Mouse (Mus musculus) spleen, adult 2 months (tissue): Measurements from ENCODE around the gene Nup35.

Experiments
- CTCF ChIP-seq: fragments of 200-500 bp; IDR thresholded peaks from 2 replicates; pipeline ENCODE4 v1.5.1; 2011; ENCODE audit warnings: mild to moderate bottlenecking, inconsistent platforms; ENCODE audit not compliant: insufficient read depth, insufficient read length, insufficient replicate concordance; ENCODE audit errors: extremely low read depth
- POLR2A ChIP-seq: fragments of 200-500 bp; IDR thresholded peaks from 2 replicates; pipeline ENCODE4 v1.6.1; 2011; ENCODE audit warnings: low read depth, low read length, inconsistent platforms

DNA sequence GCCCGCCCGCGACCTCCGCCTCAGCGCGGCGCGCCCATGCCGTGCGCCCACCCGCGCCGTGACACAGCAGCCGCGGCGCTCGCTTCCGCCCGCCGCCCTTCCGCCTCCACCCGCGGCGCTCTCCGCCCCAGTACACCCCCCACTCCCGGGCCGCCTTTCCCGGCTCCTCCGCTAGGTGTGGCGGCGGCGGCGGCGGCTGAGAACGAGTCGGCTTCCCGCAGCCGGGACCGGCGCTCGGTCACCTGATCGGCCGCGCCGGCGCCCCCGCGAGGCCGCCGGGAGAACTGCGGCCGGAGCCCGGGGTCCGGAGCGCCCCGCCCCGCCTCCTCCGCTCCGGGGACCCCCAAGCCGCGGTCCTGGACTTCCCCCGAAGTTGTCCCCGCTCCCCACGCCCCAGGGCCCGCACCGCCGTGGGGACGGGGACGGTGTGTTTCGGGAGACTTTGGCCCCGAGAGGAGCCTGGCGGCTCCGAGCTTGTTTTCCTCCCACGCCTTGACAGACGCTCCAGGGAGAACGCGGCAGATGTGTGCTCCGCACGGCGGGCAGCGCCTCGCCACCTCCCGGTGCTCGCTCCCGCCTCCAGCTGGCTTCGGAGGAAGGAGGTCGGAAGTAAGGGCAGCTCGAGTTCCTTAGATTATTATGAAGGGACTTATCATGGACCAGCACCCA lies 35.9 kb upstream of the Nup35 start, which contains the start of gene Nckap1:
- TF ChIP-seq POLR2A (no peak), CTCF (peak; percentile 25; the same call in 1 of the 2 replicates)
